Mouse (Mus musculus) neutrophil, adult 83 days (primary cell): ENCODE results near the gene Huwe1. TPM values are rescaled to one million over a fixed set of nuclear protein-coding genes. Genes with fewer than 3 reads are reported as not detected.

Experiments used
- total RNA-seq, 2 experiments: library from RNA; stranded (reverse); gene quantifications; one replicate each; pipeline ENCODE4 v1.2.4; 2023

Gene Huwe1
- total RNA-seq: 10 to 100 TPM; 86.5 to 99.6 TPM

GRCm38 (mm10) chrX:151800701-151801511, at the start of gene Huwe1:
Gene Huwe1 (plus strand): TSS chrX:151800807.

Other genes with a start within 250 kb of the Huwe1 start
- 10 to 100 TPM; 36.3 to 51.5 TPM for gene Hsd17b10, start 201.0 kb downstream of the Huwe1 start, total RNA-seq
- gene Ribc1, start 215.5 kb downstream of the Huwe1 start, total RNA-seq: 1 to 10 TPM in 1 of 2 experiments, under 1 TPM in 1; 0.71 to 1.4 TPM
- gene Smc1a, start 215.6 kb downstream of the Huwe1 start, total RNA-seq: 10 to 100 TPM; 79.9 to 88.5 TPM